Mouse (Mus musculus) Muller cell, postnatal 12 days (primary cell): ENCODE data around the gene Depdc1b.

ENCODE experiments used
- DNase-seq: peaks from one replicate; pipeline ENCODE4 v3.0.0-alpha.2; 2015; ENCODE audit errors: inconsistent ontology term

The Depdc1b gene

GRCm38 (mm10) chr13:108315702-108316486 lies at the start of gene Depdc1b:
Depdc1b (plus strand) TSS chr13:108316332.
- peak; percentile 93 for DNase-seq

- DNase-seq: no peak
These were observed 48.1 kb upstream of the Depdc1b start for GRCm38 (mm10) chr13:108267841-108268634.

GRCm38 (mm10) chr13:108271458-108272148 lies 44.5 kb upstream of the Depdc1b start:
- no peak for DNase-seq

- DNase-seq: no peak
These were observed 43.8 kb upstream of the Depdc1b start for GRCm38 (mm10) chr13:108272332-108272731.

- DNase-seq: no peak
These were observed 43.1 kb upstream of the Depdc1b start for GRCm38 (mm10) chr13:108273034-108273433.

- no peak for DNase-seq
These were observed 42.7 kb upstream of the Depdc1b start for GRCm38 (mm10) chr13:108273456-108273855.

- peak; percentile 43 for DNase-seq
These were observed 39.6 kb upstream of the Depdc1b start for GRCm38 (mm10) chr13:108276561-108276960.

GRCm38 (mm10) chr13:108277320-108277719 lies 38.8 kb upstream of the Depdc1b start:
- no peak for DNase-seq

GRCm38 (mm10) chr13:108278592-108278991 lies 37.5 kb upstream of the Depdc1b start:
- DNase-seq: no peak

GRCm38 (mm10) chr13:108284312-108284711 lies 31.8 kb upstream of the Depdc1b start:
- DNase-seq: no peak

- DNase-seq: no peak
These were observed 28.2 kb upstream of the Depdc1b start for GRCm38 (mm10) chr13:108287953-108288352.

- DNase-seq: no peak
These were observed 26.7 kb upstream of the Depdc1b start for GRCm38 (mm10) chr13:108289436-108289835.

- DNase-seq: no peak
These were observed 25.8 kb upstream of the Depdc1b start for GRCm38 (mm10) chr13:108290314-108290713.

- peak; percentile 46 for DNase-seq
These were observed 18.6 kb upstream of the Depdc1b start for GRCm38 (mm10) chr13:108297350-108298093.

- DNase-seq: no peak
These were observed 17.9 kb upstream of the Depdc1b start for GRCm38 (mm10) chr13:108298241-108298640.

- DNase-seq: no peak
These were observed 15.7 kb upstream of the Depdc1b start for GRCm38 (mm10) chr13:108300346-108300950.

GRCm38 (mm10) chr13:108301411-108301810 lies 14.7 kb upstream of the Depdc1b start:
- DNase-seq: no peak

- no peak for DNase-seq
These were observed 13.0 kb upstream of the Depdc1b start for GRCm38 (mm10) chr13:108302957-108303675.

GRCm38 (mm10) chr13:108303841-108304240 lies 12.3 kb upstream of the Depdc1b start:
- DNase-seq: no peak

GRCm38 (mm10) chr13:108304680-108305079 lies 11.5 kb upstream of the Depdc1b start:
- no peak for DNase-seq
